Mouse (Mus musculus) heart, adult 2 months (tissue): ENCODE measurements at regions not wholly inside any gene's neighbourhood (a gene's known extent, or its start where the extent isn't known, plus 50 kb on each side); places are given as distances from the start of the nearest gene placed in this dataset.

Source experiments
- DNase-seq, 2 experiments: peaks; one replicate each; pipeline ENCODE4 v3.0.0; 2021
- H3K27ac ChIP-seq: fragments of 200-600 bp; 2 replicates; pipeline ENCODE4 v1.8.1; 2022
- H3K27me3 ChIP-seq: fragments of 200-500 bp; 2 replicates; pipeline ENCODE4 v1.6.1; 2012; ENCODE audit warnings: mild to moderate bottlenecking, low read length, inconsistent platforms, mixed read lengths; ENCODE audit not compliant: control insufficient read depth, insufficient read depth
- H3K36me3 ChIP-seq: fragments of 200-500 bp; 2 replicates; pipeline ENCODE4 v1.6.1; 2012; ENCODE audit warnings: low read length, inconsistent platforms; ENCODE audit not compliant: control insufficient read depth, insufficient read depth
- H3K4me1 ChIP-seq: fragments of 200-500 bp; 2 replicates; pipeline ENCODE4 v1.6.1; 2011; ENCODE audit warnings: low read length; ENCODE audit not compliant: control insufficient read depth, insufficient read depth
- H3K4me3 ChIP-seq: fragments of 200-600 bp; 2 replicates; pipeline ENCODE4 v1.8.1; 2022
- H3K79me2 ChIP-seq: fragments of 200-500 bp; replicated peaks from 2 replicates; pipeline ENCODE4 v1.6.1; 2012; ENCODE audit warnings: mild to moderate bottlenecking, inconsistent platforms, low read length, moderate library complexity, mixed read lengths; ENCODE audit not compliant: control insufficient read depth, insufficient read depth
- H3K9ac ChIP-seq: fragments of 200-500 bp; 2 replicates; pipeline ENCODE4 v1.6.1; 2012; ENCODE audit warnings: low read depth, mild to moderate bottlenecking, control low read depth, inconsistent platforms, low read length, mixed read lengths
- CTCF ChIP-seq: fragments of 200-600 bp; IDR thresholded peaks from 2 replicates; pipeline ENCODE4 v1.8.1; 2022; ENCODE audit warnings: antibody characterized with exemption, mild to moderate bottlenecking, moderate library complexity
- EP300 ChIP-seq: fragments of 200-500 bp; IDR thresholded peaks from 2 replicates; pipeline ENCODE4 v1.6.1; 2011; ENCODE audit warnings: low read depth, low read length, control low read depth; ENCODE audit not compliant: insufficient read depth
- POLR2A ChIP-seq: fragments of 200-500 bp; IDR thresholded peaks from 2 replicates; pipeline ENCODE4 v1.6.1; 2011; ENCODE audit warnings: mild to moderate bottlenecking, low read depth, low read length, control low read depth; ENCODE audit not compliant: insufficient read depth
- WGBS: fragments of 180-500 bp; shearing (Covaris S2); methylation state at CpG from one replicate; pipeline ENCODE4 v1.1.7; 2018; 5-methylcytosine and 5-hydroxymethylcytosine counted together
- intact Hi-C: fragments of 180-260 bp; cut with DNase I; formaldehyde crosslinking; loops from one replicate; pipeline ENCODE4 v1.15.1; 2025

- peak; percentile 20 to 40 for DNase-seq
- Histone ChIP-seq H3K27ac (peak overlapping the region; percentile 55), H3K36me3 (no peaks in the 10 kb centered on the region), H3K79me2 (no peaks in the 10 kb centered on the region), H3K9ac (no peak overlapping the region), H3K4me3 (peak overlapping the region; percentile 41; the same call in 1 of the 2 replicates), H3K27me3 (no peaks in the 10 kb centered on the region), H3K4me1 (no peaks in the 10 kb centered on the region)
- intact Hi-C loops = loop anchor here (5.0 kb wide), 1 partner anchor 627 kb away; no protein-coding TSS in a partner anchor
- TF ChIP-seq CTCF (no peak), EP300 (no peak), POLR2A (no peak)
- WGBS = 35% methylated on average over 7 of the region's 7 CpGs
Observed at GRCm38 (mm10) chr2:21908813-21909480, 318.4 kb upstream of the Myo3a start.

GRCm38 (mm10) chr2:21909481-21909966 is 317.8 kb upstream of the Myo3a start:
- peak overlapping the region; percentile 55 for H3K27ac ChIP-seq
- DNase-seq = peak; percentile 63 to 71
- 0 out of 2 replicates have a peak overlapping the region, but pooled peaks have one; percentile 38 for H3K9ac ChIP-seq
- peak overlapping the region; percentile 41 for H3K4me3 ChIP-seq
- no peaks in the 10 kb centered on the region for H3K27me3 ChIP-seq
- intact Hi-C loops = loop anchor here (5.0 kb wide), 1 partner anchor 627 kb away; no protein-coding TSS in a partner anchor
- 2% methylated on average over 7 of the region's 7 CpGs for WGBS
- TF ChIP-seq CTCF (peak; percentile 88), POLR2A (no peak), EP300 (no peak)
- no peaks in the 10 kb centered on the region for H3K79me2 ChIP-seq
- H3K4me1 ChIP-seq = no peaks in the 10 kb centered on the region
- no peaks in the 10 kb centered on the region for H3K36me3 ChIP-seq

- H3K27ac ChIP-seq = no peak overlapping the region; the same call in 1 of the 2 replicates
Observed at GRCm38 (mm10) chr2:21917804-21918690, 309.3 kb upstream of the Myo3a start.

GRCm38 (mm10) chr2:21919091-21919490 is 308.2 kb upstream of the Myo3a start:
- Histone ChIP-seq H3K4me1 (no peaks in the 10 kb centered on the region), H3K27ac (no peak overlapping the region), H3K27me3 (no peaks in the 10 kb centered on the region), H3K79me2 (no peaks in the 10 kb centered on the region), H3K9ac (no peak overlapping the region), H3K36me3 (no peaks in the 10 kb centered on the region), H3K4me3 (no peak overlapping the region)
- intact Hi-C loops = no loop called here
- no peak for DNase-seq
- 74% methylated on average over 2 of the region's 2 CpGs for WGBS
- TF ChIP-seq EP300 = no peak
- TF ChIP-seq CTCF = no peak
- TF ChIP-seq POLR2A = no peak

More at GRCm38 (mm10) chr2:21917804-21918690, 309.3 kb upstream of the Myo3a start:
- no peaks in the 10 kb centered on the region for H3K27me3 ChIP-seq
- TF ChIP-seq CTCF (peak; percentile 57), EP300 (no peak)
- H3K4me3 ChIP-seq = no peak overlapping the region
- no peaks in the 10 kb centered on the region for H3K4me1 ChIP-seq
- H3K36me3 ChIP-seq = no peaks in the 10 kb centered on the region
- H3K9ac ChIP-seq = no peak overlapping the region
- intact Hi-C loops = no loop called here
- WGBS = 25% methylated on average over 16 of the region's 16 CpGs
- peak; percentile 29 to 36 for DNase-seq
- H3K79me2 ChIP-seq = no peaks in the 10 kb centered on the region

GRCm38 (mm10) chr2:21927656-21928055 is 299.6 kb upstream of the Myo3a start:
- no peaks in the 10 kb centered on the region for H3K27me3 ChIP-seq
- DNase-seq = no peak
- H3K9ac ChIP-seq = no peak overlapping the region
- H3K4me1 ChIP-seq = no peaks in the 10 kb centered on the region
- intact Hi-C loops = loop anchor here (5.0 kb wide), 1 partner anchor 645 kb away; no protein-coding TSS in a partner anchor
- no peaks in the 10 kb centered on the region for H3K79me2 ChIP-seq
- H3K4me3 ChIP-seq = no peak overlapping the region
- 22% methylated on average over 1 of the region's 1 CpGs for WGBS
- TF ChIP-seq CTCF = peak; percentile 60
- no peak for TF ChIP-seq POLR2A
- no peak for TF ChIP-seq EP300
- no peaks in the 10 kb centered on the region for H3K36me3 ChIP-seq
- H3K27ac ChIP-seq = no peak overlapping the region

- 85% methylated on average over 3 of the region's 3 CpGs for WGBS
- TF ChIP-seq EP300 (no peak), CTCF (no peak), POLR2A (no peak)
- no peaks in the 10 kb centered on the region for H3K36me3 ChIP-seq
- H3K4me3 ChIP-seq = no peak overlapping the region
- no peak overlapping the region for H3K9ac ChIP-seq
- intact Hi-C loops = loop anchor here (5.0 kb wide), 1 partner anchor 782 kb away; no protein-coding TSS in a partner anchor
- no peaks in the 10 kb centered on the region for H3K4me1 ChIP-seq
- no peaks in the 10 kb centered on the region for H3K79me2 ChIP-seq
- DNase-seq = no peak
- H3K27ac ChIP-seq = no peak overlapping the region
- H3K27me3 ChIP-seq = no peaks in the 10 kb centered on the region
Observed at GRCm38 (mm10) chr2:21939993-21940392, 287.3 kb upstream of the Myo3a start.
